Mouse (Mus musculus) CD4-positive, CD25-positive, alpha-beta regulatory T cell, adult 4 months (primary cell): ENCODE measurements around the gene Syn2. TPM values are rescaled to one million over a fixed set of nuclear protein-coding genes. Genes with fewer than 3 reads are reported as not detected.

Source experiments
- ATAC-seq: one replicate; pipeline ENCODE4 v1.8.0; 2017
- polyA plus RNA-seq, 2 experiments: library from polyadenylated mRNA; unstranded; fragments of 100-300 nt; shearing (Covaris generic); gene quantifications; one replicate each; pipeline ENCODE4 v1.2.1; 2017

Gene Syn2
- polyA plus RNA-seq, 2 experiments from 2014 or later: not detected

DNA sequence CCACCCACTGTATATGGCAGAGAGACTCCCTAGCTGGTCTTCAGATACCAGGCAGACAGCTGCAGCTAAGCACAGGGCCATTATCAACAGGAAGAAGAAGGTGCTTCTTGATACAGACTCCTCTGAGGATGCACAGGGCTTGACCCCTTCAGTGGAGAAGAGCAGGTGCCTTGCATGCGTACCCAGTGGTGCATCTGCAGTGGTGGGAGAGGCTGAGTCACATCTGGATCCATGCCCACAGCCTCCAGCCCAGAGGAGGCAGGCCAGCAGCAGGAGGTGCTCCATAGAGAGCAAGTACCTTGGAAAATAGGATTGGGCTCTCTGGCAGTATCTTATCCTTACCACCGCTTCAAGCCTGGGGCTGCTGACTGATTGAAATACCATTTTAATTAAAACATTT, 159.2 kb downstream of the Syn2 start:
- no peak for ATAC-seq

DNA sequence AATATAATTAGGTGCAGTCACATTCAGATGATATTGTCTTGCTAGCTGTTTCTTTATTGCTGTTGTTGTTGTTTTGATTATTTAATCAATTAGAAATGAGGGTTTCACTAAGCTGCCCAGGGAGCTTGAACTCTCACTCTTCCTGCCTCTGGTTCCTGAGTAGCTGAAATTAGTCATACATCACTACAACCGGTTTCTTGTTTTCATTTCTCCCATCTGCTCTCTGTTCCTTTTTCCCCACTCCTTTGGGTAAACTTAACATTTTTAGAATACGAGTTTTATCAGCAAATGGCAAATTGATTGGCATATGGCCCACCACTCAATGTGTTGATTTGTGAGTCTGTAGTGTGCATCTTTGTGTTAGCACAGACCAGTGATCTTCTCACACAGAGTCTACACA, 172.4 kb downstream of the Syn2 start:
- no peak for ATAC-seq

DNA sequence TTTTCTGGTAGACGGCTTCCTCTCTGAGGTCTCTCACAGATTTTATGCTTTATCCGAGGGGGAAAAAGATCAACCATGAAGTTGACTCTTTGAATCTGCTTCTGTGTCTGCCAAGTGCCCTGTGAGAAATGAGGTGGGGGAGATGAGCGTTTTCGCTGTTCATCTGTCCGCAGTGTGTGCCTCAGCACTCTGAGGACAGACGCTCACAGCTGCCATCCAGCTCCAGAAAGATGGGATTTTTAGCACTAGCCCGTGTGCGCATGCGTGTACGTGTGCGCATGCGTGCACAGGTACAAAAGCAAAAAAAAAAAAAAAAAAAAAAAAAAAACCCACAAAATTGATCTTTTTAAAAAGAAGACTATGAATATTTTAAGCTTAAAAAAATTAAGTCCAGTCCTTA, 178.1 kb downstream of the Syn2 start:
- no peak for ATAC-seq

DNA sequence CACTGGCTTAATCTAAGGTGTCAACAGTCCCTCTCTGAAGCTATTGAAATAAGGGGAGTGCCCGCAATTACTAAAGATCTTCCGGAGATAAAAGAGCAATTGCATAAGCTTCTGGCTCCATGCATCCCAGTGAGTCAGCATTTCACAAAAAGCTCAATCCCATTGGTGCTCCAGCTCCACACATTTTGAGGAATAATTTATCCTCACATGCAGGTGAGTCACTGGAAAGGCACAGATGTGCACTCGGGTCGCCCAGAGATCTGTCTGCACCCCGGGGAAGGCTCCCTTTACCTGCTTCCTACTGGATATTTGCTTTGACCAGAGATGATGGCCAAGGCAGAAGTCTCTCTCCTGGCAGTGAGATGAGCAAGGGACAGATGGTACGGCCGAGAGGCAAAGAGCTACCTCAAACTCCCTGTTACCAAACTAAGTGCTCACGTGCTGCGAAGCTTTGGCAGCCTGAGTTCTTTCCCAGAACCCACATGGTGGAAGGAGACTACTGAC, 178.6 kb downstream of the Syn2 start:
- ATAC-seq: no peak

DNA sequence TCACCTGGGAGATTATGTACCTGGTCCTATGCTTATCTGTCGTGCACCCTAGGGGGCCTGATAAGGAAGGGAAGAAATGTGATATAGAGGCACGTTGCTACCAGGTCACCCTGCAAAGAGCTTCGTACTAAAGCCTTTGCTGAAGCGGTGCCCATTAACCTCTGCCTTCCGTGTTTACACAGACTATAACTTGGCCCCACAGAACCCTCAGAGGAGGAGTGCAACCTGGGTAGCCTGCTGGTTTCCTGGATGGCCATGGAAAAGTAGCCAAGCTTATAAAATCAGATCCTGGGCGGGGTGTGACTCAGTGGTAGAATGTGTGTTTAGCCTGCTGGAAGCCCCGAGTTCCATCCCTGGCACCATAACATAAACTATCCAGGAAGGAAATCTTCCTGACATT, 179.2 kb downstream of the Syn2 start:
- no peak for ATAC-seq

DNA sequence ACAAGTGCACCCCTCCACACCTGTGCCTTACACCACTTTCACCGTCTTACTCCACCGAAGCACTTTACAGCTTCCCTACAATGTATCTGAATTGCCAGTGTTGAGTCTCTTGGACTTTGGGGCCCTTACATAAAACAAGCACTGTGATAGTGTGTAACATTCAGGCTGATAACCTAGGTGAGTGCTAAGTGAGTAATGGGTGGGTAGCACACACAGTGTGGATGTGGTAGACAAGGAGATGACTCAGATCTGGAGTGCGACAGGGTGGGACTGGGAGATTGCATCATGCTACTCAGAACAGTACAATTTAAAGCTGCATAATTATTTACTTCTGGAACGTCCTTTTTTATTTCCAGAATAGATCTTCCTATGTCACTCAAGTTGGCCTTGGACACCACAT, 181.1 kb downstream of the Syn2 start:
- ATAC-seq: no peak

DNA sequence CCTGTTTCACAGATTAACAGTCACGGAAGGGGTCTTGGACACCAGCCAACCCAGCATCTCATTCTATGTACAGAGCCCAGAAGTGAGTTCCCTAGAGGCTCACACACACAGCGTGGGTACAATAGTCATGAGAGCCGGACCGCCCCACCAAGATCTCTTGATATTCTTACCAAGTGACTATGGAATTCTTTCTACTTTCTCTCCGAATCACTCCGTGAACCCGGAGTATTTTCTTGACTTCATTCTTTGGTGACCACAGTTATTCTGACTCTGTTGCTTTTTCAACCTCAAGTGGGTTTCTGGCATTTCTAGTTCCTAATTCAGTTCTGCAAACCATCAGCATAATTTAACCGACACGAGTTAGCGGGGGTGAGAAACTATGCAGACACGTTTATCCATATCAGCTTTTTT, 182.1 kb downstream of the Syn2 start:
- no peak for ATAC-seq

DNA sequence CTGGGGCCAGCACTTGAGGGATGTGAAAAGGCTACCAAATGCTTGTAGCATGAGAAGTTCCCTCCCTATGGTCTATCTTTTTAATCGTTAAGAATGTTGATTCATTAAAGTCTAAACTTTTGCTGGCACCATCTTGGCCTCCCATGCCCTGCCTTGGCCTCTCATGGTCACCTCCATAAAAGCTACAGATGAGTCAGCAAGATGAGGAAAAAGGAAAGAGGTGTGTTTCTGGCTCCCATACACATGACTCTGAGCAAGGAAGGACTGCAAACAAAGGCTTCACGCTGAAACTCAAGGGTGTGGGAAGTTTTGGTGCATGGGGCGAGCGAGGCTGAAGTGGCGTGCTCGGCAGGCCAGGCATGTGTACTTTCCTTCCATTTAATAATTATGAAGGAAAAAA, 184.1 kb downstream of the Syn2 start:
- no peak for ATAC-seq

DNA sequence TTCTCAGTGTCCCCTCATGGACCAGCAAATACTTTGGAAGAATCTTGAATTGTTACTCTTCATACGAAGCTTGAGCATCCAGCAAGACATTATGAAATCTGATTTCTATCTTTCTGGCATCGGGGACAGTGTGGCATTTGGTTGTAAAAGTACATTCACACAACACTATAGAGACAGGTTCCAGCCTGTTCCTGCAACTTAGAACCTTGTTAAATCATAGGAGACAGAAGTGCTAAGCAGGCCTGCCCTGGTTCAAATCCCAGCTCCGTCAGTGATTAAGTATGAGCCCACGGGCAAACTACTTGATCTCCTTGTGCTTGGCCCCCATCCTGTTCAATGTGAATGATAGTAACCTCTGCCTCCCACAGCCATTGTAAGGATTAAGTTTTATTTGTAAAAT, 185.0 kb downstream of the Syn2 start:
- ATAC-seq: no peak

DNA sequence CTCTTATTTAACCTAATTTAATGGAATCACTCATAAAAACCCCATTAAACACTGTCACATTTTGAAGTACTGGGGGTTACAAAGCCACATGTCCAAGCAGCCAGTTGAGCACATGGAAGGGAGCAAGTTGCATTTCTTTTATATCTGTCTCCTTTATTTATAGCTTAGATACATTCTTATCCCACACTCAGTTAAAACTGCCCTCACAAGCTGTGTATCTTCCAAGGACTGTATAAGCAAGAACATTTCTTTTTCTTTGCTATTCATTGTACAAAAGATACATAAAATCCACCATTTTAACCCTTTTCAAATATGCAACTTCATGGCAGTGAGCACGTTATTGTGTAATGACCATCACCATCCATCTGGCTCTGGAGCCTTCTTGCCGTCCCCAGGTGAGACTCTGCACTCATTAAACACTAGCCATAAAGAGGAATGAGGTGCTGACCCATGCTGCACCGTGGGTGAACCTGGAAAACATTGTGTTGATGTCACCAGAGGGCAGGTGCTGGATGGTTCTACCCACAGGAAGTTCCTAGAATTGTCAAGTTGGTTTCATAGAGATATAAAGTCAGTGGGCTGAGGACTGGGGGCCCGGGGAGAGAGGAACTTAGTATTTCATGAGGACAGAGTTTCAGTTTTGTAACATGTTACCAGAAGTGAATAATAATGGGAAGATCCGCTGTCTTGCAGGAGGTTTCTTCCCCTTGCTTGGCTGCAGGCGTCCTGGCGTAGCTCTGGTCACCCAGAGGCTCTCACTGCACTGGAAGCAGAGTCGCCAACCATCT, 186.4 kb downstream of the Syn2 start:
- no peak for ATAC-seq

DNA sequence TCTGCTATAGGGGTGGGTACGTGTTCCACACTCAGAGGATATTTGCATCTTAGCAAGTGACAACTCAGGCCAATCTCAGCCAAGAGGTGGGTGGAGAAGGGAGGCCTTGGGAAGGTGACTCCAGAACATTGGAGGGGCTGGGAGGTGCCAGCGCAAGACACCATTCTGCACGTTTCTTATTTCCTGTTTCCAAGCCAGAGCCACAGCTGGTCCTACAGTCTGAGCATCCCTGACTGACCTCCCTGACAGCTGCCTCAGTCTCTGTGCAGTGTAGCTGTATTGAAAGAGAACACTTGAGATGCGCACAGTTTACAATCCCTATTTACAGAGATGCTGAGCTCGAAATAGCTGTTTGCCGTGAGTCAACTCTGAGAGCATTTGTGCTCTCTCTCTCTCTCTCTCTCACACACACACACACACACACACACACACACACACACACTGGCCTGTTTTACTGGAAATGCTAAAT, 187.2 kb downstream of the Syn2 start:
- ATAC-seq: no peak

DNA sequence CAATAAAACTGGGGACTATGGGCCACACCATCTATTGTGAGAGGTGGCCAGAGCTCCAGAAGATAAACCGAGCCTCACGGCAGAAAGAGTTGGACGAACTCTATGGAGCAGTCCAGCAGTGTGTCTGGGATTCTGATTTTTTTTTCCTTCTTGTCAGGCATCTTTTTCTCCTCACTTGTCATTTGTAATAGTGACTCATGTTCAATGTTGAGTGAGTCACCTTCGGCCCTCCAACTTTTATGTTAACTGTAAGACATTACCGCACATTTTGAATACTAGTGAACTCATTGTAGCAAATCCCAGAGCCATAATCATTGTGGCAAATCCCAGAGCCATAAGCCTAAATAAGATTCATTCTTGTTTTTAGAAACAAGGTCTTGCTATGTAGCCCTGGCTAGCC, 188.3 kb downstream of the Syn2 start:
- ATAC-seq: no peak

DNA sequence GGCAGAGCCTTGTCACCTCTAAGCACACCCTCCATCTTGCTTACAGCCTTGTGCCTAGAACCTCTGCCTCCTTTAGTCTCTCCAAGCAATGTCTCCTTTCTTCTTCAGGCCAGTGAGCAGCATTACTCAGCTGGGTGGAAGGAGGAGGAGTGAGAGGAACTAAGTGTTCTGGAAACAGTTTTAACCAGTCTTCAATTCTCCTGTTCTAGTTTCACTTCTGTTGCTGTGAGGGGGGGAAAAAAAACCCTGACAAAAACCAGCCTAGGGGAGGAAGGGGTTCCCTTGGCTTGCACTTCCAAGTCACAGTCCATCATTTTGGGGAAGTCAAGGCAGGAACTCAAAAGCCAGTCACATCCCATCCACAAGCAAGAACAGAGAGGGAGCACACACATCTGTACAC, 196.3 kb downstream of the Syn2 start:
- no peak for ATAC-seq

Other genes with a start within 250 kb of the Syn2 start
- 100 to 1,000 TPM; 171 to 233 TPM for gene Vgll4, start 164.9 kb upstream of the Syn2 start, polyA plus RNA-seq
- 10 to 100 TPM; 32.4 to 33.0 TPM for gene Tamm41, start 97.0 kb upstream of the Syn2 start, polyA plus RNA-seq
- not detected for gene Gm17482, start 92.4 kb downstream of the Syn2 start, polyA plus RNA-seq
- under 1 TPM in 1 of 2 experiments, not detected in 1; 0.20 TPM for gene Timp4, start 117.3 kb downstream of the Syn2 start, polyA plus RNA-seq
- 1 to 10 TPM; 1.0 to 2.6 TPM for gene Pparg, start 226.0 kb downstream of the Syn2 start, polyA plus RNA-seq